Mouse (Mus musculus) liver, embryonic 14.5 days (tissue): ENCODE results near the gene Olfr646. TPM values are rescaled to one million over a fixed set of nuclear protein-coding genes. Genes with fewer than 3 reads are reported as not detected.

Source experiments
- ATAC-seq: fragments of 200-750 bp; cut with Nextera tagmentation; 2 replicates; pipeline ENCODE4 v1.8.0; 2017; ENCODE audit warnings: moderate number of reproducible peaks, mild to moderate bottlenecking, moderate library complexity; ENCODE audit not compliant: insufficient read depth
- DNase-seq, 3 experiments: peaks; one replicate each; pipeline ENCODE4 v3.0.0-alpha.2; 2012 to 2013; ENCODE audit warnings: low read depth in 3 of 3, low spot score in 3 of 3
- H3K27ac ChIP-seq: fragments of 300-500 bp; sonication (generic); 2 replicates; pipeline ENCODE4 v1.5.1; 2014; ENCODE audit warnings: moderate library complexity, mild to moderate bottlenecking, control low read depth, inconsistent platforms
- H3K27me3 ChIP-seq: fragments of 300-500 bp; sonication (generic); 2 replicates; pipeline ENCODE4 v1.6.1; 2014; ENCODE audit warnings: mild to moderate bottlenecking, low read length, moderate library complexity; ENCODE audit not compliant: control insufficient read depth, insufficient read depth
- H3K36me3 ChIP-seq: fragments of 300-500 bp; sonication (generic); replicated peaks from 2 replicates; pipeline ENCODE4 v1.6.1; 2014; ENCODE audit warnings: low read depth; ENCODE audit not compliant: control insufficient read depth, insufficient read depth
- H3K4me1 ChIP-seq, 2 experiments: fragments of 200-500 bp in 1 of 2; fragments of 300-500 bp in 1 of 2; sonication (generic) in 1 of 2; replicated peaks; 2 replicates each; pipeline ENCODE4 v1.6.1; 2012 to 2014; ENCODE audit warnings: antibody characterized with exemption in 1 of 2, inconsistent platforms in 1 of 2, low read length in 1 of 2; ENCODE audit not compliant: control insufficient read depth in 2 of 2, insufficient read depth in 2 of 2
- H3K4me2 ChIP-seq: fragments of 300-500 bp; sonication (generic); 2 replicates; pipeline ENCODE4 v1.6.1; 2014; ENCODE audit warnings: low read depth, mild to moderate bottlenecking, control low read depth, moderate library complexity
- H3K4me3 ChIP-seq, 2 experiments: fragments of 200-500 bp in 1 of 2; fragments of 300-500 bp in 1 of 2; sonication (generic) in 1 of 2; 2 replicates each; pipeline ENCODE4 v1.5.1; 2012 to 2014; ENCODE audit warnings: low read depth in 2 of 2, low read length in 2 of 2, mild to moderate bottlenecking in 2 of 2, control low read depth in 1 of 2, inconsistent platforms in 1 of 2, moderate library complexity in 1 of 2; ENCODE audit not compliant: insufficient read depth in 1 of 2
- H3K9ac ChIP-seq: fragments of 300-500 bp; sonication (generic); replicated peaks from 2 replicates; pipeline ENCODE4 v1.6.1; 2014; ENCODE audit warnings: mild to moderate bottlenecking, control low read depth, moderate library complexity
- H3K9me3 ChIP-seq: fragments of 300-500 bp; sonication (generic); 2 replicates; pipeline ENCODE4 v1.6.1; 2016; ENCODE audit warnings: low read length, mixed read lengths; ENCODE audit not compliant: control insufficient read depth
- CTCF ChIP-seq: IDR thresholded peaks from 2 replicates; pipeline ENCODE4 v1.5.1; 2016; ENCODE audit warnings: antibody characterized with exemption, low read depth, control low read depth
- EP300 ChIP-seq: IDR thresholded peaks from 2 replicates; pipeline ENCODE4 v1.6.1; 2016; ENCODE audit warnings: antibody characterized with exemption, low read depth
- WGBS: fragments of 180-500 bp; shearing (Covaris S2); extraction: QIAGEN DNeasy Blood & Tissue Kit; methylation state at CpG from one replicate; pipeline ENCODE4 v1.1.7; 2014; ENCODE audit not compliant: insufficient replicate concordance; 5-methylcytosine and 5-hydroxymethylcytosine counted together
- polyA plus RNA-seq, 2 experiments: library from polyadenylated mRNA; depleted of rRNA in 1 of 2; stranded (reverse) in 1 of 2; unstranded in 1 of 2; fragments of >200 nt; fragmentation: Nextera tagmentation in 1 of 2; extraction: Ambion mirVana in 1 of 2; gene quantifications; 2 replicates each; pipeline versions ENCODE4 v1.2.1 to v1.2.3; 2012 to 2014

Gene Olfr646
- polyA plus RNA-seq (2012; rRNA removed) = not detected in 2 replicates
- polyA plus RNA-seq (2014; fragmentation: Nextera tagmentation; extraction: Ambion mirVana) = not detected in 2 replicates

- no peak for ATAC-seq
- no peak within 1 kb of the TSS for H3K4me2 ChIP-seq
- TF ChIP-seq CTCF = no peak
- TF ChIP-seq EP300 = no peak
Observed at GRCm38 (mm10) chr7:104104757-104104972, at the start of gene Olfr646. Olfr646 (plus strand) TSS chr7:104104873.

GRCm38 (mm10) chr7:104059215-104059614 is 45.5 kb upstream of the Olfr646 start:
- ATAC-seq = no peak
- H3K27ac ChIP-seq = no peak overlapping the region
- TF ChIP-seq EP300 (no peak), CTCF (no peak)
- H3K27me3 ChIP-seq = no peaks in the 10 kb centered on the region
- H3K9me3 ChIP-seq = no peaks in the 10 kb centered on the region
- WGBS = 71% methylated on average over 1 of the region's 1 CpGs
- H3K4me3 ChIP-seq = no peak overlapping the region
- no peak overlapping the region for H3K4me2 ChIP-seq
- H3K36me3 ChIP-seq = no peaks in the 10 kb centered on the region
- DNase-seq = no peak
- H3K9ac ChIP-seq = no peak overlapping the region
- H3K4me1 ChIP-seq = no peaks in the 10 kb centered on the region

More at GRCm38 (mm10) chr7:104104757-104104972, at the start of gene Olfr646:
- H3K4me3 ChIP-seq = no peak within 1 kb of the TSS
- peaks cover 0 to 2% of the 10 kb centered on the region in 2 experiments; a peak in 1 of 4 replicates for H3K4me1 ChIP-seq
- no peak for DNase-seq
- H3K9ac ChIP-seq = no peak within 1 kb of the TSS
- H3K36me3 ChIP-seq = no peaks in the 10 kb centered on the region
- H3K27me3 ChIP-seq = no peaks in the 10 kb centered on the region
- no peak within 1 kb of the TSS for H3K27ac ChIP-seq
- H3K9me3 ChIP-seq = no peaks in the 10 kb centered on the region

DNA sequence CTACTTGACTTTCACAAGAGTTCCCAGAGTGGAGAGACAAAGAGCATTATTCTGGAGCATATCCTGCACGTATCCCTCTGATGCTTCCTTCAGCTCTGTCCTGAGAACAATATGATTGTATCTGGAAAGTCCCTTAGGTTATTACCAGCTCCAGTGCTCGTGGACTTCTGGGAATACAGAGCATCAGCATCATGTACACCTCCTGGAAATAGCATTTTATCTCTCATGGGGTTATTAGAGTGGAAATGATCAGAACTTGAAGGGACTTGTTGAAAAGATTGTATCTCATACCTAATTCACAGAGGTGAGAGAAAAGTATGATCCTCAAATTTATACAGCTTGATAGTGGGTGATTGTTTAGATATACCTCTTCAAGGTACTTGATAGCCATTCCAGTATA is 43.3 kb upstream of the Olfr646 start, which contains the start of gene 4930516K23Rik:
TSS of gene 4930516K23Rik (minus strand) at position 101 of the 400 bp plus-strand sequence.
- no peak within 1 kb of the TSS for H3K27ac ChIP-seq
- no peak within 1 kb of the TSS for H3K9ac ChIP-seq
- no peaks in the 10 kb centered on the region for H3K9me3 ChIP-seq
- WGBS = 25% methylated on average over 2 of the region's 2 CpGs
- no peak for DNase-seq
- TF ChIP-seq CTCF = no peak
- TF ChIP-seq EP300 = no peak
- H3K4me3 ChIP-seq = no peak within 1 kb of the TSS
- no peaks in the 10 kb centered on the region for H3K36me3 ChIP-seq
- H3K27me3 ChIP-seq = no peaks in the 10 kb centered on the region
- no peak within 1 kb of the TSS for H3K4me2 ChIP-seq
- no peak for ATAC-seq
- H3K4me1 ChIP-seq = no peaks in the 10 kb centered on the region

- Histone ChIP-seq H3K27me3 (no peaks in the 10 kb centered on the region), H3K9ac (no peak within 1 kb of the TSS), H3K36me3 (no peaks in the 10 kb centered on the region), H3K9me3 (no peaks in the 10 kb centered on the region), H3K4me3 (no peak within 1 kb of the TSS), H3K4me2 (no peak within 1 kb of the TSS), H3K4me1 (no peaks in the 10 kb centered on the region), H3K27ac (no peak within 1 kb of the TSS)
- DNase-seq = no peak
- WGBS = 50% methylated on average over 2 of the region's 2 CpGs
- TF ChIP-seq CTCF = no peak
- no peak for TF ChIP-seq EP300
- ATAC-seq = no peak
Observed at GRCm38 (mm10) chr7:104071769-104072168, 32.9 kb upstream of the Olfr646 start, which contains the start of gene Olfr644. Olfr644 (minus strand) TSS chr7:104071869.

DNA sequence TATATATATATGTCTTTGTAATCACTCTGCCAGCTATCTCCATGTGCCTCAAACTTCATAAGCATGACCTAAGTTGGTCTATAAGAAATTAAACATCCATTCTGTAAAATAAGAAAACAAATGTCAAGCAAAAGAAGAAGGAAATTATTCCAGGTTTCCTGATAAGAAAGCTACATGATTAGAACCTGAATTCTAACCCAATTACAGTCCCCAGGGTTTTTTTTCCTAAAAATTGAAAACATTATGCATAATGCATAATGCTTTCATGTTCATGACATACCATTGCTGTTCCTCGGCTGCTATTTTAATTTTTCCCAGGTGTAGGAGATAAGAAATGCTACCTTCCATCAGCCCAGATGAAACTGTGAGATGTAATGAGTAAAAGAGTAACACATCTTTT is 19.3 kb upstream of the Olfr646 start, which contains the start of gene Olfr645:
TSS of gene Olfr645 (minus strand) at position 101 of the 400 bp plus-strand sequence.
- H3K4me2 ChIP-seq = no peak within 1 kb of the TSS
- no peak for ATAC-seq
- H3K9ac ChIP-seq = no peak within 1 kb of the TSS
- DNase-seq = no peak
- H3K4me1 ChIP-seq = no peaks in the 10 kb centered on the region
- H3K27ac ChIP-seq = no peak within 1 kb of the TSS
- TF ChIP-seq EP300 (no peak), CTCF (no peak)
- 48% methylated on average over 1 of the region's 1 CpGs for WGBS
- no peak within 1 kb of the TSS for H3K4me3 ChIP-seq
- H3K27me3 ChIP-seq = no peaks in the 10 kb centered on the region
- H3K36me3 ChIP-seq = no peaks in the 10 kb centered on the region
- H3K9me3 ChIP-seq = no peaks in the 10 kb centered on the region
